Mouse (Mus musculus) MEL (cell line): Measurements from ENCODE around the gene AC170998.1. TPM values are rescaled to one million over a fixed set of nuclear protein-coding genes. Genes with fewer than 3 reads are reported as not detected.
A peak's percentile ranks its signal among the peaks of the same experiment; 100 is the strongest.

ENCODE experiments used
- DNase-seq: peaks from one replicate; pipeline ENCODE4 v3.0.0; 2011; ENCODE audit warnings: low read depth, low spot score
- H3K27ac ChIP-seq: 2 replicates; pipeline ENCODE4 v1.5.1; 2012; ENCODE audit warnings: low read depth, mild to moderate bottlenecking, control low read depth, low read length, moderate library complexity; ENCODE audit not compliant: control insufficient read depth
- H3K27me3 ChIP-seq, 2 experiments: fragments of 150-350 bp in 1 of 2; sonication (generic) in 1 of 2; 2 replicates each; pipeline ENCODE4 v1.6.1; 2012; ENCODE audit warnings: low read length in 2 of 2, mild to moderate bottlenecking in 2 of 2, improper control_type of control experiment in 1 of 2, moderate library complexity in 1 of 2; ENCODE audit not compliant: insufficient read depth in 2 of 2, control insufficient read depth in 1 of 2
- H3K36me3 ChIP-seq, 2 experiments: 2 replicates each; pipeline ENCODE4 v1.6.1; 2012 to 2014; ENCODE audit warnings: low read length in 2 of 2, improper control_type of control experiment in 1 of 2, inconsistent platforms in 1 of 2, mild to moderate bottlenecking in 1 of 2; ENCODE audit not compliant: insufficient read depth in 2 of 2, control insufficient read depth in 1 of 2
- H3K4me1 ChIP-seq, 2 experiments: fragments of 150-350 bp in 1 of 2; sonication (generic) in 1 of 2; 2 replicates each; pipeline ENCODE4 v1.6.1; 2012; ENCODE audit warnings: low read length in 2 of 2, improper control_type of control experiment in 1 of 2, mild to moderate bottlenecking in 1 of 2; ENCODE audit not compliant: insufficient read depth in 2 of 2, control insufficient read depth in 1 of 2
- H3K4me3 ChIP-seq, 2 experiments: fragments of 150-350 bp in 1 of 2; sonication (generic) in 1 of 2; 2 replicates each; pipeline ENCODE4 v1.5.1; 2012; ENCODE audit warnings: low read depth in 2 of 2, low read length in 2 of 2, mild to moderate bottlenecking in 2 of 2, moderate library complexity in 2 of 2, control low read depth in 1 of 2, improper control_type of control experiment in 1 of 2; ENCODE audit not compliant: control insufficient read depth in 1 of 2, insufficient read depth in 1 of 2
- H3K79me2 ChIP-seq: 2 replicates; pipeline ENCODE4 v1.6.1; 2012; ENCODE audit warnings: mild to moderate bottlenecking, low read length, moderate library complexity; ENCODE audit not compliant: control insufficient read depth, poor library complexity, insufficient read depth
- H3K9ac ChIP-seq: 2 replicates; pipeline ENCODE4 v1.6.1; 2012; ENCODE audit warnings: low read depth, mild to moderate bottlenecking, control low read depth, low read length, moderate library complexity; ENCODE audit not compliant: control insufficient read depth, poor library complexity, severe bottlenecking
- H3K9me3 ChIP-seq: fragments of 150-350 bp; sonication (generic); replicated peaks from 2 replicates; pipeline ENCODE4 v1.6.1; 2012; ENCODE audit warnings: mild to moderate bottlenecking, low read length, improper control_type of control experiment, moderate library complexity; ENCODE audit not compliant: insufficient read depth
- BHLHE40 ChIP-seq: IDR thresholded peaks from 2 replicates; pipeline ENCODE4 v1.6.1; 2012; ENCODE audit warnings: low read depth, mild to moderate bottlenecking, inconsistent platforms, low read length, improper control_type of control experiment, borderline replicate concordance
- CHD1 ChIP-seq: IDR thresholded peaks from 2 replicates; pipeline ENCODE4 v1.6.1; 2012; ENCODE audit warnings: low read depth, mild to moderate bottlenecking, inconsistent platforms, low read length, improper control_type of control experiment
- CHD2 ChIP-seq: IDR thresholded peaks from 2 replicates; pipeline ENCODE4 v1.6.1; 2011; ENCODE audit warnings: low read length, improper control_type of control experiment
- CTCF ChIP-seq, 3 experiments: IDR thresholded peaks in 2 of 3; conservative IDR thresholded peaks in 1 of 3; 2 replicates each; pipeline ENCODE4 v1.5.1; 2011 to 2012; ENCODE audit warnings: low read length in 3 of 3, low read depth in 2 of 3, mild to moderate bottlenecking in 2 of 3, improper control_type of control experiment in 1 of 3, inconsistent platforms in 1 of 3, mixed read lengths in 1 of 3, moderate library complexity in 1 of 3; ENCODE audit not compliant: control insufficient read depth in 1 of 3, insufficient read depth in 1 of 3, poor library complexity in 1 of 3, severe bottlenecking in 1 of 3
- E2F4 ChIP-seq: IDR thresholded peaks from 2 replicates; pipeline ENCODE4 v1.6.1; 2011; ENCODE audit warnings: low read depth, low read length, improper control_type of control experiment, borderline replicate concordance
- EP300 ChIP-seq, 2 experiments: IDR thresholded peaks; 2 replicates each; pipeline ENCODE4 v1.6.1; 2011; ENCODE audit warnings: improper control_type of control experiment in 2 of 2, low read length in 2 of 2, low read depth in 1 of 2, mild to moderate bottlenecking in 1 of 2
- GABPA ChIP-seq: IDR thresholded peaks from 2 replicates; pipeline ENCODE4 v1.6.1; 2012; ENCODE audit warnings: low read depth, mild to moderate bottlenecking, inconsistent platforms, low read length, improper control_type of control experiment, moderate library complexity
- JUND ChIP-seq: IDR thresholded peaks from 2 replicates; pipeline ENCODE4 v1.6.1; 2011; ENCODE audit warnings: low read depth, mild to moderate bottlenecking, improper control_type of control experiment, low read length
- MAX ChIP-seq: IDR thresholded peaks from 2 replicates; pipeline ENCODE4 v1.6.1; 2011; ENCODE audit warnings: low read length, improper control_type of control experiment
- MAZ ChIP-seq: IDR thresholded peaks from 2 replicates; pipeline ENCODE4 v1.6.1; 2012; ENCODE audit warnings: low read depth, mild to moderate bottlenecking, inconsistent platforms, low read length, improper control_type of control experiment
- MXI1 ChIP-seq: IDR thresholded peaks from 2 replicates; pipeline ENCODE4 v1.6.1; 2011; ENCODE audit warnings: mild to moderate bottlenecking, low read depth, low read length, improper control_type of control experiment
- MYB ChIP-seq: IDR thresholded peaks from 2 replicates; pipeline ENCODE4 v1.6.1; 2011; ENCODE audit warnings: mild to moderate bottlenecking, low read depth, low read length, improper control_type of control experiment
- MYC ChIP-seq: IDR thresholded peaks from 2 replicates; pipeline ENCODE4 v1.6.1; 2011; ENCODE audit warnings: low read depth, mild to moderate bottlenecking, low read length, improper control_type of control experiment, moderate library complexity
- NRF1 ChIP-seq: IDR thresholded peaks from 2 replicates; pipeline ENCODE4 v1.6.1; 2014; ENCODE audit warnings: low read depth, mild to moderate bottlenecking, inconsistent platforms, low read length, improper control_type of control experiment, moderate library complexity; ENCODE audit not compliant: poor library complexity, insufficient read depth, severe bottlenecking
- POLR2A ChIP-seq, 2 experiments: IDR thresholded peaks; 2 replicates each; pipeline ENCODE4 v1.6.1; 2011 to 2012; ENCODE audit warnings: low read length in 2 of 2, mild to moderate bottlenecking in 2 of 2, control low read depth in 1 of 2, improper control_type of control experiment in 1 of 2, low read depth in 1 of 2, moderate library complexity in 1 of 2; ENCODE audit not compliant: control insufficient read depth in 1 of 2, insufficient read depth in 1 of 2, poor library complexity in 1 of 2
- POLR2AphosphoS5 ChIP-seq: IDR thresholded peaks from 2 replicates; pipeline ENCODE4 v1.6.1; 2012; ENCODE audit warnings: low read depth, borderline replicate concordance, mild to moderate bottlenecking, inconsistent platforms, low read length, moderate library complexity, mixed read lengths
- RAD21 ChIP-seq: IDR thresholded peaks from 2 replicates; pipeline ENCODE4 v1.6.1; 2011; ENCODE audit warnings: mild to moderate bottlenecking, low read depth, low read length, improper control_type of control experiment
- SIN3A ChIP-seq: IDR thresholded peaks from 2 replicates; pipeline ENCODE4 v1.6.1; 2012; ENCODE audit warnings: low read length, improper control_type of control experiment, inconsistent platforms
- TBP ChIP-seq: IDR thresholded peaks from 2 replicates; pipeline ENCODE4 v1.8.0; 2011; ENCODE audit warnings: low read depth, low read length, improper control_type of control experiment
- ZC3H11A ChIP-seq: IDR thresholded peaks from 2 replicates; pipeline ENCODE4 v1.6.1; 2012; ENCODE audit warnings: low read depth, mild to moderate bottlenecking, inconsistent platforms, low read length, improper control_type of control experiment
- ZMIZ1 ChIP-seq: IDR thresholded peaks from 2 replicates; pipeline ENCODE4 v1.6.1; 2012; ENCODE audit warnings: low read depth, mild to moderate bottlenecking, inconsistent platforms, low read length, improper control_type of control experiment, moderate library complexity
- polyA plus RNA-seq, 2 experiments: library from polyadenylated mRNA; stranded (reverse) in 1 of 2; unstranded in 1 of 2; fragments of >175 nt in 1 of 2; fragments of >200 nt in 1 of 2; gene quantifications; 2 replicates each; pipeline versions ENCODE4 v1.2.1 to v1.2.4; 2012; ENCODE audit warnings: low replicate concordance in 2 of 2, low read depth in 1 of 2; ENCODE audit not compliant: insufficient read length in 2 of 2, insufficient read depth in 1 of 2, missing spikeins in 1 of 2
- total RNA-seq: library from RNA; depleted of rRNA; stranded (reverse); fragments of 300-350 nt; gene quantifications from 2 replicates; pipeline ENCODE4 v1.2.3, GENCODE M21; 2012

AC170998.1 gene
- total and polyA plus RNA-seq, 3 experiments: 0.42 TPM; not detected in 1

- no peak overlapping the region for H3K4me3 ChIP-seq
- H3K79me2 ChIP-seq: peaks cover 59% of the 10 kb centered on the region
- H3K27ac ChIP-seq: no peak overlapping the region
- TF ChIP-seq EP300 (IDR thresholded peaks at IDR 0.05; ENCODE audit: low read depth in 1 of 2, low read length in 2 of 2) (no peak), ZMIZ1 (no peak), GABPA (no peak), RAD21 (no peak), POLR2A (IDR thresholded peaks at IDR 0.05; ENCODE audit: control insufficient read depth in 1 of 2, insufficient read depth in 1 of 2, low read depth in 1 of 2, low read length in 2 of 2, poor library complexity in 1 of 2) (no peak), TBP (no peak), BHLHE40 (no peak), MAZ (no peak), JUND (no peak), CTCF (IDR thresholded peaks at IDR 0.05 in 2 of 3, conservative IDR thresholded peaks at IDR 0.05 in 1 of 3; ENCODE audit: control insufficient read depth in 1 of 3, insufficient read depth in 1 of 3, low read depth in 2 of 3, low read length in 3 of 3, poor library complexity in 1 of 3, severe bottlenecking in 1 of 3) (no peak), MXI1 (no peak)
- peaks cover 2 to 30% of the 10 kb centered on the region in 2 experiments; a peak in 3 of 4 replicates for H3K36me3 ChIP-seq
- no peaks in the 10 kb centered on the region for H3K9me3 ChIP-seq
- H3K4me1 ChIP-seq: peaks cover 9 to 11% of the 10 kb centered on the region in 2 experiments
- no peak overlapping the region for H3K9ac ChIP-seq
- no peak for DNase-seq
- no peaks in the 10 kb centered on the region for H3K27me3 ChIP-seq
Observed at GRCm38 (mm10) chr17:28707816-28708215, 18.1 kb upstream of the AC170998.1 start.

- H3K9ac ChIP-seq: no peak overlapping the region
- DNase-seq: no peak
- peaks cover 53% of the 10 kb centered on the region for H3K79me2 ChIP-seq
- H3K4me1 ChIP-seq: peaks cover 9% of the 10 kb centered on the region in 2 experiments
- H3K4me3 ChIP-seq: no peak overlapping the region
- H3K27ac ChIP-seq: no peak overlapping the region
- no peak for TF ChIP-seq JUND
- no peak for TF ChIP-seq NRF1
- TF ChIP-seq CHD2: no peak
- H3K27me3 ChIP-seq: no peaks in the 10 kb centered on the region
- no peaks in the 10 kb centered on the region for H3K9me3 ChIP-seq
- H3K36me3 ChIP-seq: peaks cover 2 to 22% of the 10 kb centered on the region in 2 experiments; a peak in 3 of 4 replicates
Observed at GRCm38 (mm10) chr17:28708989-28709388, 16.9 kb upstream of the AC170998.1 start.

GRCm38 (mm10) chr17:28709552-28710290 lies 16.2 kb upstream of the AC170998.1 start:
- Histone ChIP-seq H3K9ac (no peak overlapping the region), H3K4me3 (no peak overlapping the region), H3K79me2 (peaks cover 49% of the 10 kb centered on the region), H3K36me3 (peaks cover 8 to 22% of the 10 kb centered on the region in 2 experiments), H3K27me3 (no peaks in the 10 kb centered on the region), H3K4me1 (peaks cover 7 to 9% of the 10 kb centered on the region in 2 experiments), H3K27ac (no peak overlapping the region), H3K9me3 (no peaks in the 10 kb centered on the region)
- peak; percentile 44 for DNase-seq
- no peak for TF ChIP-seq MAX
- TF ChIP-seq ZC3H11A: no peak
- TF ChIP-seq MYC: no peak
- no peak for TF ChIP-seq CHD1
- TF ChIP-seq MYB: no peak
- TF ChIP-seq SIN3A: 0 out of 2 replicates have a peak, but pooled peaks have one; percentile 20
- TF ChIP-seq POLR2AphosphoS5: no peak
- no peak for TF ChIP-seq MAZ
- no peak for TF ChIP-seq E2F4
